Mouse (Mus musculus) adrenal gland (tissue): ENCODE data around the gene Pold4.

ENCODE experiments used
- intact Hi-C: fragments of 180-260 bp; cut with DNase I; formaldehyde crosslinking; loops from one replicate; pipeline ENCODE4 v1.15.1; 2025

Gene Pold4

GRCm38 (mm10) chr19:4203604-4204326, 27.9 kb upstream of the Pold4 start:
- intact Hi-C loops = loop anchor here (2.0 kb wide), 1 partner anchor 105 kb away; the partner anchor contains the start of gene Pitpnm1

GRCm38 (mm10) chr19:4204889-4205288, 26.8 kb upstream of the Pold4 start:
- intact Hi-C loops = loop anchor here (2.0 to 5.0 kb wide), 2 partner anchors 37 to 106 kb away; partner anchors contain the start of gene Pitpnm1

GRCm38 (mm10) chr19:4206971-4207370, 24.7 kb upstream of the Pold4 start:
- intact Hi-C loops = loop anchor here (1.0 to 5.0 kb wide), 2 partner anchors 21 to 35 kb away; no protein-coding TSS in a partner anchor

GRCm38 (mm10) chr19:4208563-4208962, 23.1 kb upstream of the Pold4 start:
- intact Hi-C loops = loop anchor here (5.0 kb wide), 1 partner anchor 34 kb away; no protein-coding TSS in a partner anchor

- intact Hi-C loops = no loop called here
These were observed 19.7 kb upstream of the Pold4 start for GRCm38 (mm10) chr19:4211891-4212588.

- intact Hi-C loops = no loop called here
These were observed 18.1 kb upstream of the Pold4 start for GRCm38 (mm10) chr19:4213524-4213974.

GRCm38 (mm10) chr19:4214071-4214770, 17.5 kb upstream of the Pold4 start, which contains the start of the genes Clcf1 and AC109138.7:
Gene Clcf1, plus strand, starts transcription at chr19:4214238.
Gene AC109138.7, plus strand, starts transcription at chr19:4214357.
- intact Hi-C loops = no loop called here

- intact Hi-C loops = no loop called here
These were observed 16.8 kb upstream of the Pold4 start for GRCm38 (mm10) chr19:4214771-4215450.

- intact Hi-C loops = no loop called here
These were observed 16.3 kb upstream of the Pold4 start for GRCm38 (mm10) chr19:4215451-4215840.

- intact Hi-C loops = no loop called here
These were observed 15.5 kb upstream of the Pold4 start for GRCm38 (mm10) chr19:4216041-4216685.

- intact Hi-C loops = no loop called here
These were observed 14.6 kb upstream of the Pold4 start for GRCm38 (mm10) chr19:4217140-4217539.

GRCm38 (mm10) chr19:4217855-4218254, 13.8 kb upstream of the Pold4 start:
- intact Hi-C loops = no loop called here

- intact Hi-C loops = no loop called here
These were observed 13.4 kb upstream of the Pold4 start for GRCm38 (mm10) chr19:4218293-4218692.

GRCm38 (mm10) chr19:4218784-4219183, 12.9 kb upstream of the Pold4 start:
- intact Hi-C loops = no loop called here

GRCm38 (mm10) chr19:4219943-4220342, 11.8 kb upstream of the Pold4 start:
- intact Hi-C loops = no loop called here

- intact Hi-C loops = no loop called here
These were observed 11.3 kb upstream of the Pold4 start for GRCm38 (mm10) chr19:4220416-4220815.

GRCm38 (mm10) chr19:4220957-4221743, 10.5 kb upstream of the Pold4 start:
- intact Hi-C loops = no loop called here

- intact Hi-C loops = no loop called here
These were observed 9.5 kb upstream of the Pold4 start for GRCm38 (mm10) chr19:4222165-4222564.

GRCm38 (mm10) chr19:4226779-4227178, 4.9 kb upstream of the Pold4 start:
- intact Hi-C loops = no loop called here

GRCm38 (mm10) chr19:4227446-4227845, 4.3 kb upstream of the Pold4 start:
- intact Hi-C loops = no loop called here
